ENCODE assay signal across 8 mouse cellular contexts in genomic region chr6:34709946-34710682, GRCm38 (mm10).
DNase-seq lines count a peak whose midpoint lies in the region; ATAC-seq lines count a peak whose summit lies in the region.

No protein-coding gene starts in this region.

- H3K36me3 ChIP-seq in forebrain, embryonic 15.5 days: no peaks in the 10 kb centered on the region
- no peaks in the 10 kb centered on the region for H3K36me3 ChIP-seq in liver, embryonic 16.5 days (ENCODE audit: control insufficient read depth, insufficient read depth)

- H3K4me1 ChIP-seq in forebrain, embryonic 15.5 days: peaks cover 38% of the 10 kb centered on the region
- no peaks in the 10 kb centered on the region; the same call in 1 of the 2 replicates for H3K4me1 ChIP-seq in liver, embryonic 16.5 days (ENCODE audit: control insufficient read depth, low read depth, low read length)

- H3K27ac ChIP-seq in forebrain, embryonic 15.5 days (replicated peaks): peak overlapping the region; percentile 77
- peak overlapping the region; percentile 84 for H3K27ac ChIP-seq in liver, embryonic 16.5 days (ENCODE audit: low read length)

- no peaks in the 10 kb centered on the region for H3K9me3 ChIP-seq in forebrain, embryonic 15.5 days
- no peaks in the 10 kb centered on the region for H3K9me3 ChIP-seq in liver, embryonic 16.5 days (replicated peaks; ENCODE audit: control insufficient read depth, low read length)

- H3K4me2 ChIP-seq in forebrain, embryonic 15.5 days (replicated peaks): peak overlapping the region; percentile 81
- peak overlapping the region; percentile 41 for H3K4me2 ChIP-seq in liver, embryonic 16.5 days (ENCODE audit: low read depth, low read length)

- WGBS in forebrain, embryonic 15.5 days: 11% methylated on average over 14 of the region's 14 CpGs
- WGBS in liver, embryonic 16.5 days (ENCODE audit: insufficient replicate concordance): 40% methylated on average over 14 of the region's 14 CpGs

- peak; percentile 13 for DNase-seq in adrenal gland, postnatal 14 days
- no peak for DNase-seq in adrenal gland, adult 18-20 months (ENCODE audit: low spot score in 2 of 2)
- peak; percentile 83 for DNase-seq in brain, adult 2 months (ENCODE audit: low read depth, low spot score)
- DNase-seq in thymus, postnatal 0 days (ENCODE audit: low spot score): no peak
- no peak for DNase-seq in layer of hippocampus, adult 11-12 months (ENCODE audit: low spot score)
- DNase-seq in urinary bladder, adult 18-20 months (ENCODE audit: low spot score in 2 of 2): no peak

- no peaks in the 10 kb centered on the region for H3K27me3 ChIP-seq in forebrain, embryonic 15.5 days
- no peaks in the 10 kb centered on the region for H3K27me3 ChIP-seq in liver, embryonic 16.5 days (ENCODE audit: control insufficient read depth, insufficient read depth, low read depth, low read length)

- ATAC-seq in forebrain, embryonic 15.5 days (replicated peaks): peak; percentile 27
- peak; percentile 77 for ATAC-seq in liver, embryonic 16.5 days (ENCODE audit: low read depth)

- H3K9ac ChIP-seq in forebrain, embryonic 15.5 days (replicated peaks): peak overlapping the region; percentile 83
- H3K9ac ChIP-seq in liver, embryonic 16.5 days (ENCODE audit: low read depth, low read length): peak overlapping the region; percentile 42

- H3K4me3 ChIP-seq in forebrain, embryonic 15.5 days: peak overlapping the region; percentile 68
- H3K4me3 ChIP-seq in liver, embryonic 16.5 days (ENCODE audit: low read depth, low read length): peak overlapping the region; percentile 54

Comparison
In these comparisons a context has a peak if more than half of its experiments do, and no peak if none do; other contexts are left out.
1. DNase-seq: peak in adrenal gland, postnatal 14 days (single experiment) and brain, adult 2 months (single experiment); none in adrenal gland, adult 18-20 months (0 of 2), thymus, postnatal 0 days (single experiment), layer of hippocampus, adult 11-12 months (single experiment) and urinary bladder, adult 18-20 months (0 of 2).